Mouse (Mus musculus): ENCODE measurements around the gene Eng. TPM values are rescaled to one million over a fixed set of nuclear protein-coding genes. Genes with fewer than 3 reads are reported as not detected.

The Eng gene
- polyA plus RNA-seq, 1 experiment = 6.5 TPM

DNA sequence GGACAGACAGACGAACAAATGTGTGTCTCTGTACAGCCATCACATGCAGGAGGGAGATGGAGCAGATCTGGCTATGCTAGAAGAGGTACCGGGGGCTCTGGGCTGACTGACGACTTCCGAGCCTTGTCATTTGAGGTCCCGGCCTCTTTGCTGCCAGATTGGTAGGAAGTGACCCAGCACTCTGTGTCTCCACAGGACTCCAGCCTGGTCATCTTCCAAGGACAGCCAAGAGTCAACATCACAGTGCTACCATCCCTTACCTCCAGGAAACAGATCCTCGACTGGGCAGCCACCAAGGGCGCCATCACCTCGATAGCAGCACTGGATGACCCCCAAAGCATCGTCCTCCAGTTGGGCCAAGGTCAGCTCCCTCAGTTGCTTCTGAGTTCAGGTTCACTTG is 24.8 kb downstream of the Eng start:
- no peak overlapping the region for H3K4me3 ChIP-seq (ENCODE audit: control insufficient read depth, low read depth, low read length)
- H3K36me3 ChIP-seq (ENCODE audit: control insufficient read depth, insufficient read depth, low read length) = no peaks in the 10 kb centered on the region
- no peaks in the 10 kb centered on the region for H3K4me1 ChIP-seq (ENCODE audit: control insufficient read depth, insufficient read depth, low read length)
- no peak overlapping the region for H3K27ac ChIP-seq (ENCODE audit: control insufficient read depth, insufficient read depth, low read depth, low read length)
- TF ChIP-seq POLR2A (IDR thresholded peaks at IDR 0.05; ENCODE audit: control insufficient read depth, low read depth, low read length) = no peak
- no peak for TF ChIP-seq CTCF (IDR thresholded peaks at IDR 0.05; ENCODE audit: control insufficient read depth, insufficient read depth, insufficient replicate concordance, low read depth, low read length)
- H3K27me3 ChIP-seq (ENCODE audit: control insufficient read depth, insufficient read depth, low read length) = no peaks in the 10 kb centered on the region

DNA sequence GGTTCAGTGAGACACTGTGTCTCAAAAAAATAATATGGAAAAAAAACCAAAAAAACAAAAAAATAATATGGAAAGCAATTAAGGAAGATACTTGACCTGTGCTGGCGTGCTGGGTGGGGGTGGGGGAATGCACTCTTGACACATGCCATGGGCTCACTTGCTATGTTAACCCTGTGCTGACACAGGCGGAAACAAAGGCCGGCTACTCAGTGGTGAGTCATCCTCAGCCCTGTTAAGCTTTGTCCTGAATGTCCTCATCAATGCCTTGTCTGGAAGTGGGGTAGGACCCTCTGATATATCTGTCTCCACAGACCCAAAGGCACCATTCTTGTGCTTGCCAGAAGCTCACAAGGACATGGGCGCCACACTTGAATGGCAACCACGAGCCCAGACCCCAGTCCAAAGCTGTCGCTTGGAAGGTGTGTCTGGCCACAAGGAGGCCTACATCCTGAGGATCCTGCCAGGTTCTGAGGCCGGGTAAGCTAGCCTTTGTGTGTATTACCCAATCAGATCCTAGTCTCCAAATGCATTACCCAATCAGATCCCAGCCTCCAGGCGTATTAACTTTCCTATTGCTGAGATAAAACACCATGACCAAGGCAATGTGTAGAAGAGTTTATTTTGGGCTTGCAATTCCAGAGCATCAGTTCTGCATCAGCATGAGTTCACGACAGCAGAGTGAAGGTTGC is 25.7 kb downstream of the Eng start:
- no peak overlapping the region for H3K27ac ChIP-seq (ENCODE audit: control insufficient read depth, insufficient read depth, low read depth, low read length)
- H3K27me3 ChIP-seq (ENCODE audit: control insufficient read depth, insufficient read depth, low read length) = no peaks in the 10 kb centered on the region
- no peaks in the 10 kb centered on the region for H3K36me3 ChIP-seq (ENCODE audit: control insufficient read depth, insufficient read depth, low read length)
- TF ChIP-seq POLR2A (IDR thresholded peaks at IDR 0.05; ENCODE audit: control insufficient read depth, low read depth, low read length) (no peak), CTCF (IDR thresholded peaks at IDR 0.05; ENCODE audit: control insufficient read depth, insufficient read depth, insufficient replicate concordance, low read depth, low read length) (no peak)
- H3K4me1 ChIP-seq (ENCODE audit: control insufficient read depth, insufficient read depth, low read length) = no peaks in the 10 kb centered on the region
- H3K4me3 ChIP-seq (ENCODE audit: control insufficient read depth, low read depth, low read length) = no peak overlapping the region

DNA sequence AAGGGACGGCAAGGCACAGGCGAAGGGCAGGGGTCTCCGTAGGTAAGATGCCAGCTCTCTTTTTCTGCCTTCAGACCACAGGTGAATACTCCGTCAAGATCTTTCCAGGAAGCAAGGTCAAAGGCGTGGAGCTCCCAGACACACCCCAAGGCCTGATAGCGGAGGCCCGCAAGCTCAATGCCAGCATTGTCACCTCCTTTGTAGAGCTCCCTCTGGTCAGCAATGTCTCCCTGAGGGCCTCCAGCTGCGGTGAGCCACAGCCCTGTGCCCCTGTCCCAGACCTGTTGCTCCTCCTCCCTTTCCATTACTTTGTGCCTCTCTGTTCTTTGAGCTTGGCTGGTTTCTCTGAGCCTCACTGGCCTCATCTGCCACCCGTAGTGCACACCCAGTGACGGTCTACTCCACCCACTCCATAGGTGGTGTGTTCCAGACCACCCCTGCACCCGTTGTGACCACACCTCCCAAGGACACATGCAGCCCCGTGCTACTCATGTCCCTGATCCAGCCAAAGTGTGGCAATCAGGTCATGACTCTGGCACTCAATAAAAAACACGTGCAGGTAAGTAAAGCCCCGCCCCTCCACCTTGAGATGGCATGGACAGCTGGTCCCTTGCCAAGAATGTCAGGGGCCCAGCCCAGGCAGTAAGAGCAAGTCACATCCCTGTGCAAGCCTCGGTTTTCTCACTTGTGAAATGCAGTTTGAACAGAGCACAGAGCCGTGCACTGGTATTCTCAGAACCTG is 27.0 kb downstream of the Eng start:
- Histone ChIP-seq H3K27ac (ENCODE audit: control insufficient read depth, insufficient read depth, low read depth, low read length) (no peak overlapping the region), H3K36me3 (ENCODE audit: control insufficient read depth, insufficient read depth, low read length) (no peaks in the 10 kb centered on the region), H3K27me3 (ENCODE audit: control insufficient read depth, insufficient read depth, low read length) (no peaks in the 10 kb centered on the region), H3K4me3 (ENCODE audit: control insufficient read depth, low read depth, low read length) (no peak overlapping the region), H3K4me1 (ENCODE audit: control insufficient read depth, insufficient read depth, low read length) (no peaks in the 10 kb centered on the region)
- TF ChIP-seq CTCF (IDR thresholded peaks at IDR 0.05; ENCODE audit: control insufficient read depth, insufficient read depth, insufficient replicate concordance, low read depth, low read length) (no peak), POLR2A (IDR thresholded peaks at IDR 0.05; ENCODE audit: control insufficient read depth, low read depth, low read length) (no peak)

DNA sequence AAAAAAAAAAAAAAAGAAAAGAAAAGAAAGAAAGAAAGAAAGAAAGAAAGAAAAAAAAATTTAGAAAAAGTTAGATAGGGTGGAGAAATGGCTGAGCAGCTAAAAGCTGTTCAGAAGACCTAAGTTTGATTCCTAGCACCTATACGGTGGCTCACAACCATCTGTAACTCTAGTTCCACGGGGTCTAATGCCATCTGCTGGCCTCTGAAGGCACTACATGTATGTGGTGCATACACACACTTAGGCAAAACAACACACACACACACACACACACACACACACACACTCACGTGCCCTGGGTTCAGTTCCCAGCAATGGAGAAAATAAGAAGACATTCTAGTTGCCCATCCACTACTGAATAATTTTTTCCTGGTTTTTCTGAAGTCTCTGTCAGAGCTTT is 30.4 kb downstream of the Eng start:
- TF ChIP-seq CTCF (IDR thresholded peaks at IDR 0.05; ENCODE audit: control insufficient read depth, insufficient read depth, insufficient replicate concordance, low read depth, low read length) (no peak), POLR2A (IDR thresholded peaks at IDR 0.05; ENCODE audit: control insufficient read depth, low read depth, low read length) (no peak)
- no peak overlapping the region for H3K27ac ChIP-seq (ENCODE audit: control insufficient read depth, insufficient read depth, low read depth, low read length)
- no peak overlapping the region for H3K4me3 ChIP-seq (ENCODE audit: control insufficient read depth, low read depth, low read length)
- no peaks in the 10 kb centered on the region for H3K27me3 ChIP-seq (ENCODE audit: control insufficient read depth, insufficient read depth, low read length)
- H3K36me3 ChIP-seq (ENCODE audit: control insufficient read depth, insufficient read depth, low read length) = no peaks in the 10 kb centered on the region
- H3K4me1 ChIP-seq (ENCODE audit: control insufficient read depth, insufficient read depth, low read length) = peaks cover 3% of the 10 kb centered on the region; the same call in 1 of the 2 replicates

DNA sequence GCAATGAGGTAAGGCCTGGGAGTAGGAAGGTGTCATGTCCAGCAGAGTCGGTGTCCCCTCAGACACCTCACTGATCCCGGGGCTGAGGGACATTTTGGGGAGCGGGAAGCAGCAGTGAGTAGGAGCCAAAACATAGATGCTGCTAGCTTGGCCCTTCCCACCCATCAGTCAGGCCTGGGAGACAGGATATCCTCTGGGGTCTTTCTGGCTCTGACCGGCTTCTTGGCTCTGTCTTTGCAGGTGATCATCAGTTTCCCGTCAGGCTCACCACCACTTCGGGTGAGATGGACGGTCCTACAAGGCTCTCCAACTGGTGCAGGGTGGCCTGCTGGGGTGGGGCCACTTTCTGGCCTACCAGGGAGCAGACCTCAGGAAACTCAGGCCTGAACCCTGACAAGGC is 31.3 kb downstream of the Eng start:
- TF ChIP-seq POLR2A (IDR thresholded peaks at IDR 0.05; ENCODE audit: control insufficient read depth, low read depth, low read length) (no peak), CTCF (IDR thresholded peaks at IDR 0.05; ENCODE audit: control insufficient read depth, insufficient read depth, insufficient replicate concordance, low read depth, low read length) (no peak)
- Histone ChIP-seq H3K4me1 (ENCODE audit: control insufficient read depth, insufficient read depth, low read length) (peaks cover 3% of the 10 kb centered on the region; the same call in 1 of the 2 replicates), H3K27ac (ENCODE audit: control insufficient read depth, insufficient read depth, low read depth, low read length) (no peak overlapping the region), H3K36me3 (ENCODE audit: control insufficient read depth, insufficient read depth, low read length) (no peaks in the 10 kb centered on the region), H3K4me3 (ENCODE audit: control insufficient read depth, low read depth, low read length) (no peak overlapping the region), H3K27me3 (ENCODE audit: control insufficient read depth, insufficient read depth, low read length) (no peaks in the 10 kb centered on the region)

DNA sequence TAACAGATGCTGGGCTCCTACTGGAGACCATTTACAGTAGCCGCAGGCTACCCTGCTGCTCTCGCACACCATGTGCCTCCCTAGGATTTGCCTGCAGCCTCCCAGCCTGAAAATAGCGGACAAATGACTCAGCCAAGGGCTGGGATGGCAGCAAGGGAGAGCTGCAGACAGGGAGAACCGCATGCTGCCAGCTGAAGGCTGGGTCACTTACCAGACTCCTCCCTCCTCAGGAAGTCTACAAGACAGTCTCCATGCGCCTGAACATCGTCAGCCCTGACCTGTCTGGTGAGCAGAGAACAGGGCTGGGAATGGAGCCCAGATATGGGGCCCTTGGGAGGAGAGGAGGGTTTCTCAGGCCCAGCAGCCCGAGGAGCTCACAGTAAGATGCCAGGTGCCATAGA is 33.7 kb downstream of the Eng start:
- Histone ChIP-seq H3K4me1 (ENCODE audit: control insufficient read depth, insufficient read depth, low read length) (peaks cover 3% of the 10 kb centered on the region; the same call in 1 of the 2 replicates), H3K27ac (ENCODE audit: control insufficient read depth, insufficient read depth, low read depth, low read length) (no peak overlapping the region), H3K27me3 (ENCODE audit: control insufficient read depth, insufficient read depth, low read length) (no peaks in the 10 kb centered on the region), H3K4me3 (ENCODE audit: control insufficient read depth, low read depth, low read length) (no peak overlapping the region), H3K36me3 (ENCODE audit: control insufficient read depth, insufficient read depth, low read length) (no peaks in the 10 kb centered on the region; the same call in 1 of the 2 replicates)
- TF ChIP-seq CTCF (IDR thresholded peaks at IDR 0.05; ENCODE audit: control insufficient read depth, insufficient read depth, insufficient replicate concordance, low read depth, low read length) (no peak), POLR2A (IDR thresholded peaks at IDR 0.05; ENCODE audit: control insufficient read depth, low read depth, low read length) (no peak)

DNA sequence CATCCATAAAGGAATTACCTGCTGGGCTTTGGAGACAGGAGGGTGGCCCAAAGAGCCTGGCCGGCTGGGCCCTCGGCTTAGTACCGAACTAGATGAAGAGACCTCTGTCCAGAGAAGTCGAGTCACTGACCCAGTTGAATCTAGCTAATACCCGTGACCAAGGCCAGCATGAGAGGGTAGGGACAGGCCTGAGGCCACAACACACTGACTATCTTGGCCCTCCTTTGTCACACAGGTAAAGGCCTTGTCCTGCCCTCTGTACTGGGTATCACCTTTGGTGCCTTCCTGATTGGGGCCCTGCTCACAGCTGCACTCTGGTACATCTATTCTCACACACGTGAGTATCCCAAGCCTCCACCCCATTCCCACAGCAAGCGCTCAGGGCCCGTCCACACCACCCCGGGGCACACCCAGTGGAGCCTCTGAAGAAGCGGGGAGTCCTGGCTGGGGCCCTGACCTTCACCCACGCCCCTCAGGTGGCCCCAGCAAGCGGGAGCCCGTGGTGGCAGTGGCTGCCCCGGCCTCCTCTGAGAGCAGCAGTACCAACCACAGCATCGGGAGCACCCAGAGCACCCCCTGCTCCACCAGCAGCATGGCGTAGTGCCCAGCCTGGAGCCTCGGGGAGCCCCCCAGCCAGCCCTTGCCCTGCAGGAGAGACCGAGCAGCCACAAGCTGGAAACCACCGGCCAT is 34.7 kb downstream of the Eng start:
- Histone ChIP-seq H3K27ac (ENCODE audit: control insufficient read depth, insufficient read depth, low read depth, low read length) (no peak overlapping the region), H3K27me3 (ENCODE audit: control insufficient read depth, insufficient read depth, low read length) (no peaks in the 10 kb centered on the region), H3K4me3 (ENCODE audit: control insufficient read depth, low read depth, low read length) (peak overlapping the region; percentile 52), H3K4me1 (ENCODE audit: control insufficient read depth, insufficient read depth, low read length) (peaks cover 3% of the 10 kb centered on the region; the same call in 1 of the 2 replicates), H3K36me3 (ENCODE audit: control insufficient read depth, insufficient read depth, low read length) (no peaks in the 10 kb centered on the region; the same call in 1 of the 2 replicates)
- no peak for TF ChIP-seq POLR2A (IDR thresholded peaks at IDR 0.05; ENCODE audit: control insufficient read depth, low read depth, low read length)
- TF ChIP-seq CTCF (IDR thresholded peaks at IDR 0.05; ENCODE audit: control insufficient read depth, insufficient read depth, insufficient replicate concordance, low read depth, low read length) = no peak
